Mouse (Mus musculus) c-Kit-positive CD71-positive TER-119-positive erythroid progenitor cells, embryonic 14.5 days (primary cell): Measurements from ENCODE around the gene Mbnl2.

ENCODE experiments used
- DNase-seq: peaks from one replicate; pipeline ENCODE4 v3.0.0-alpha.2; 2013; ENCODE audit warnings: low spot score

The Mbnl2 gene

DNA sequence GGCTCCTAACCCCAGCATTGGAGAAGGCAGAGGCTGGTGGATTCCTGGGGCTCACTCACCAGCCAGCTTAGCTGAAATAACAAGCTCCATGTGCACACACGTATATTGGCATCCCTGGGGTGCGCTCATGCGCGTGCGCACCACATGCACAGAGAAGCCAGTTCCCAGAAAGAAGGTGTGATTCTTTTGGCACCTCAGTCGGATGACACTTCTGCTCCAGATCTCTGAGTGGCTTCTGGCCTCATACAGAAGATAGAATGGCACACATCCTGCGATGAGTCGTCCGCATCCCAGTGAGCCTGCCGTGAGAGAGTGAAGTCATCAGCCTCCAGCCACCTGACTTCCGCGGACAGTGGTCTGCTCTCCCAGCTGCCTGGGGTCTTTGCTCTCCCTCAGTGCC, 55.0 kb downstream of the Mbnl2 start:
- DNase-seq: no peak

DNA sequence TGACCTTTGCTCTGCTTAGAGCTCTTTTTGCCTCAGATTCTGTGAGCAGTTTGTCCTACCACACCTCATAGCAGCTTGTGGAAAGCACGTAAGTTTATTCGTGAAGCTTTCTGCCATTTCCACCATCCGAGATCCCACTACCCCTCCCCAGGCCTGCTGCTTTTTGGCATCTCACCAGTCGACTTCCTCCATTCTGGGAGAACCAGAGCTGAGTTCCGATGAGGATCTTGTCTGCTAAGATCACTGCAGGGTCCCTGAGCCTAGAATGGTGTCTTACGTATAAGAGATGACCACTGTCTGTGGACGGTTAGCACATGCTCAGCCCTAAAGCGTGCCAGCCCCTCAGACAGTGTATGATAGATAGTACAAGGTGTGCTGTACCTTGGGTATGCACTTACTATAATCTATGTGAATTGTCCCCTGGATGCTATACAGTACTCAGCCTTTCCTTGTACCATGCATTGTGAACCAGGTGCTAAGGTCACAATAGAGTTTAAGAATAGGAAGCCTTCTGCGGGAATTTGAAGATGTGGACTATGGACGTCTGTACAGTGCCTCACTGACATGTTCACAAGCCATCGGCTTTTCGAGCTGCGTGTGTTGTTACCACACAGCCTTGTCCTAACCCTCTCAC, 55.5 kb downstream of the Mbnl2 start:
- no peak for DNase-seq

DNA sequence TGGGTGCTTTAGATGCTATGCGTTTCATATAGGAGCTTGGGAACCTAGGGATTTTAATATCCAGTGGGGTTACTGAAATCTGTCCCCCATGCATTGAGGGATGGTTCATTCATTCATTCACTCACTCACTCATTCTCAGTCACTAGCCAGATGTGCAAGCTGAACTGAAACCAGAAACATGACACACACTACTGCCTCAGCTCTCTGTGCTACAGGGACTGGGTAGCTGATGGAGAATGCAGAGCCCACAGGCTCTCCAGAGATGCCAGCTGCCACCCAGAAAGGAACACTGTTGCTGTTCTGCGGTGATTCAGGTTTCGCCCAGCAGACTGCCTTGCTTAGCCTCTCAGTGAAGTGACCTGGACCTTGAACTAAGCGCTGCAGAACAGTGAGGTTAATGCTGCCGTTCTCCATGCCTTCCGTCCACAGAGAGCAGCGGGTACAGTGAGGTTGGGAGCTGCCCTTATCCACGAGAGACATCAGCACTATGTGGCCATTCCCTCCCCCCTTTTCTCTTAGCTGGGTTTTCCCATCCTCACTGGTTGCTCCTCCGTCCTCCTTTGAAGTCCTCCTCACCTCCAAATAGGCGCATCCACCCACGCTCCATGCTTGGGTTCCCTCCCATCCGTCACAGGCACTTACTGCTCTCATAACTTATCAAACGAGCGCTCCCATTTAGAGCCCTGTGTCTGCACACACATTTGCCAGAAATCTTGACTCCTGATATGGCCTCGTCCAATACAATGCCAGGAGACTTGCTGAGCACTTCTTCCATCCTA, 58.2 kb downstream of the Mbnl2 start:
- no peak for DNase-seq

DNA sequence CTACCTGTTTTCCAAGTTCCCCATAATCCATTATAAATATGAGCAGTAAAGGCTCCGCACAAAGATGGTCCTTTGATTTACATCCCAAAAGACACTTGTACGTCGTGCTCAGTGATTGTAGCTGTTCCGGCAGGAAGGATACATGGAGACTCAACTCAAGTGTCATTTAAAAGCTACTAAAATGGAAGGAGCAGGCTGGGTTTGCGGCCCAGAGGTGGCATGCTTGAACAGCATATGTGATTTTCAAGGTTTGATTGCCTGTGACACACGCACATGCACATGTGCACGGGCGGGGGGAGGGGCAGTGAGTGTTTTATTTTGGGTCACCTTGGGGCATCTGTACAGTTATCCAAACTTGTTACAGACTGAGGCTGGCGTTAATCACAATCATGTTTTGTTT, 59.9 kb downstream of the Mbnl2 start:
- DNase-seq: no peak

DNA sequence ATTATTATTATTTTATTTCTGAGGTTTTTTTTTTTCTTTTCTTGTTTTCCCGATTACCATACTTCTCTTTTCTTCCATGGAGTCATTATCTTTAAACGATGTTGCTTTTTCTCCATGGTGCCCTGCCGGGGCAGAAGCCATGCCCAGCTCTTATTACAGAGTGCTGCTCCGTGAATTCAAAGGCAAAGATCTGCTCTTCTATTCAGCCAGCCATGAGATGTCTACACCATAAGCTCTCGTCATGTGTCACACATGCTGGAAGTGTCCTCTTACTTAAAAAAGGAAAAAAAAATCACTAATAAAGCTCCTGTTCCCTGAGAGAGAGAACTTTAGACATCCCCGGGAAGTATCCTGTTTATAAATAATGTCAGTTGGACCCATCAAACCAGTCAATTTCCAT, 60.4 kb downstream of the Mbnl2 start:
- no peak for DNase-seq

DNA sequence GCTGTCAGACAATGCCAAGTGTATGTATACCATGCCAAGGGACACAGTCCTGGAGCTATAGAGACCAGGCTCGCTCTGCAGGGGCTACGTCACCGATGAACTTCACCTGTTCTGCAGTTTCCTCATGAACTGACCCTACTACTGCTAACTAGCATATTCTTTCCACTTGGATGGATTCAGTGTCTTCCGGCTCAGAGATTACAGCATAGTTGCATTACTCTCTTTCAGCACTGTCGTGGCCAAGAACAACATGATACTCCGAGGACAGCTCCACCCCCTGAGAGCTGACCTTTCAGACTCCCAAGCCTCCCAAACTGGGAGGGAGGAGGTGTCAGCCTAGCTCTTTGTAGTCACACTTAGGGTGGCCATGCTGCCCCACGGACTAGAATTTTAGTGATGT, 60.9 kb downstream of the Mbnl2 start:
- no peak for DNase-seq

DNA sequence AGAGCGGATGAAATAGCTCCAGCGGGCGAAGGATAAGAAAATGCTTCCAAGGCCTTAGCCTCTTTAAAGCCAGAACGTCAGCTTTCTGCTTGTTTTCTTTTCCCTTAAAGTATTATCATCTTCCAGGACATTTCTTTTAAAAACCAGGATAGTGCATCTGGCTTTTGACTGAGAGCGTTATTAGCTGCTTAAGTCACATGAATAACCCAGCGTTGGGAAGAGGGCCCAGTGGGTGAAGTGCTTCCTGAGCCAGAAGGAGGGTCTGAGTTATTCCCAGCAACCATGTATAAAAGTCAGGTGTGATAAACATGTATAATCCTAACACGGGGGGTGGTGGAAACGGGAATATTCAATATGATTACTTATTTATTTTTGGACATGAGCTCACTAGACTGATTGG, 61.4 kb downstream of the Mbnl2 start:
- no peak for DNase-seq

DNA sequence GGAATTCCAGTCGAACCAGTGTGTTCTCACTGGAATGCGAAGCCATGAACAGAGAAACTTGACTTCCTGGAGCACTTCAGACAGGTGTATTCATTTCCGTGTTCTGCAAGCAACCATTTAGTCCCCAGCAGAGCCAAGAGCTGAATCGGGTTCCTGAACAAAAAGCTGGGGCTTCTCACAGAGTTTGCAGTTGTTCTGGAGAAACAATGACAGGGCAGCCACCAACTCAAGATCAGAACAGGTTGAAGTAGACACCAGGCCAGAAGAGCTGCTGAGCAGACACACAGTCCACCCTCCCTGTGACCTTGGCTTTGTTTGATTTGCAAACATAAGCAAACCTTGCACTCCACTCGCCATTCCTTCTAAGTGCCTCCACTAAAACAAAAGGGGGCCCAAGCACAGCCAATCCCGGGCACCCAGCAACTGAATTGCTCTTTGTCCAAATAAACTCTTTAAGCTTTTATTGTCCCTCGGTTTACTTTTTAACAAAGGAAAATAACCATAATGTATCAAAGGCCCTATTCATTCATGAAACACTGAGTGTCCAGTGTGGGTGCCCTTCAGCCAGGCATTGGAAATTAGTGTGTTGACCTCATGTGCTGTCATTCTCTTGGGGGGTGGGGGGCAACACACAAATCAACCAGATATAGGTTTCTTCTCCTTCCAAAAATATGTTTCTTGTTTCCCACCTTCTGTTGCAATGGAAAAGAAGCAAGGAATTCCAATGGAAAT, 62.4 kb downstream of the Mbnl2 start:
- no peak for DNase-seq

DNA sequence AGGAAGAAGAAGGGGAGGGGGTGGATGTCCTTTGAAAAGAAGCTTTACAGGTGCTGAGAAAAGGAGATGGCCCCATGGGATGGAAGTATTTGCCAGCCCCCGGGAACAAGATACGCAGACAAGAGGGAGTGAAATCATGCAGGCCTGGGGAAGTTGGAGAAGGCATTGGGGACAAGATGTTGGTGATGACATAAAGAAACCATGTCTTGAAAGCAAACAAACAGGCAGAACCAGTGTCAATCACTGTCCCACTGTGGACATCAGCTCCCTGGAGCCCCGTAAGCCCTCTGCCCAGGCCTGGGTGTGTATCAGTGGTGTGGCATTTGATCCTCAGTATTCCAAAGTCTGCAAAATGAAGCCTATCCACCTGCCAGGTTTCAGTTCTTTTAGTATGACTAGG, 63.2 kb downstream of the Mbnl2 start:
- DNase-seq: no peak

DNA sequence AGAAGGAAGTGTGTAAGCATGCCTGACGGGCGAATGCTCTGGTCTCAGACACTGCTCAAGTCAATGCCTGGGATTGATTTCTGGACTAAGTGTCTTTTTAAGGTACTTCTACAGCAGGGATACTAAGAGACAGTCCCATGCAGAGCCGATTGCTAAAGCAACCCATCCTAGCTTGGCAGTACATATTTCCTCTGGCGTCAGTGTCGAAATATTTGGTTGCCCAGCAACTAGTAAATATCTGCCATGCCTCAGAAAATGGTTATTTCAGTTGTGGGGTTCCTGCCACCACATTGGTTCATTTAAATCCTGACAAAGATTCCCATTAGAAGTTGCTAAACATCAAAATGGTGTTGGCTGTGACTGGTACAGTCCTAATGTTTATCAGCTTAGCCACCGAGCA, 66.4 kb downstream of the Mbnl2 start:
- DNase-seq: no peak

DNA sequence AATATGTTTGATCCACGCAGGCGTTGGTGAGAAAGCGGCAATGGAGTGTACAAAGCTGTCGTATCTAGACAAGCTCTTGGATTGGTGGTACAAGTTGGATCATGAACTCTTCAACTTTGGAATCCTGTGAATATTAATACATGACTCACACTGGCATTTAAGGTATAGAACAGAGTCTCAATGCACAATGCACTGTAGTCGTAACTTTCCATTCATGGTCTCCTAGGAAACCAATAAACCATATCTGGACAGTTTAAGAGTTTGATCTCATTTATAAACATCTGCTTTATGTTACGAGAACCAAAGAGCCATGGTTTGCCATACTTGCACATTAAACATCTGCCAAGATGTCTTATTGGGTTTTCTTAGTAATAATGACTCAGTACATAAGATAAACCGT, 66.9 kb downstream of the Mbnl2 start:
- no peak for DNase-seq

DNA sequence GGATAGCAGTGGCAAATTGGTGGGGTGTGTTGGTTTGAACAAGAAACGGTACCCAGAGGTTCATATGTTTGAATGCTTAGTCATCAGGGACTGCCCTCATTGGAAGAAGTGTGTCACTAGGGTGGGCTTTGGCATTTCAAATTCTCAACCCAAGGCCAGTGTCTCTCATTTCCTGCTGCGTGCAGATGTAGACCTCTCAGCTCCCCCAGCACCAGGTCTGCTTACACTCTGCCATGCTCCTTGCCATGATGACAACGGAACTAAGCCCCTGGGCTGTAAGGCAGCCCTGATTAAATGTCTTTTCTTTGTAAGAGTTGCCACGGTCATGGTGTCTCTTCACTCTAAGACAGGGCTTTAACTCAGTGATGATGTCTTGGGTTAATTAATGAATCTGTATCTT, 69.2 kb downstream of the Mbnl2 start:
- DNase-seq: no peak

DNA sequence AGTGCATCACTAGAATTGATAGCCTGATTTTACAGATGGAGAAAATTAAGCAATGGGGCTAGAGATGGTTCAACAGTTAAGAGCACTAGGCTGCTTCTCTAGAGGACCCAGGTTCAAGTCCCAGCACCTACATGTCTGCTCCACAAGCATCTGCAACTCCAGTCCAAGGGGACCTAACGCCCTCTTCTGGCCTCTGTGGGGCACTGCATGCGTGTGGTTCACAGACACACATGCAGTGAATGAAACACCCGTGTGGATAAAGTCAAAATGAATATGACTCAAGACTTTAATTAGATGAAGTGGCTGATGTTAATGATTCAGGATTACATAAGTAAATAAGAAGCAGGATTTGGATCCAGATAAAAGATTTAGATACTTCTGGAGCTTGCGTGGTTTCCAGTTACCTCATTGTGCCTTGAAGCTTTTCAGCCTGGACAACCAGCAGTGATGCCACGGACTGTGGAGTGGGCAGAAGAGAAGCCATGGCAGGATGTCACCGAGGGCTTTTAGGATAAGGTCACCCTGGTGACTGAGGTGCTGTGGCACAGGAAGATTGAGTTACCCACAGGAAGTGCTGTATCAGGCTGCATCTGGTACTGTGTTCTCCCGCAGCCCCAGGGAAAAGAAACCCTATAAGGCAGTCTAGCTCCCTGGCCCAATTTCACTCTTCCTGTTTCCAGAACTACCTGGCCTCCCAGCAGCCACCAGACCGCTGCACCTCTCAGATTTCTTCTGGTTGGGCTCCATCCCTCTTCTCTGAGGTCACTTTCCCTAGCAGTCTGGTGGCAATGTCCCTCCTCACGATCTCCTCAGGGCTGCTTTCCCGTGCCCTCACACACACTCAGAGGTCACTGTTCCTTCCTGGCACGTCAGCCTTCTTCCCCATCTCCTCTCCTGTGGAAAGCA, 72.2 kb downstream of the Mbnl2 start:
- no peak for DNase-seq

DNA sequence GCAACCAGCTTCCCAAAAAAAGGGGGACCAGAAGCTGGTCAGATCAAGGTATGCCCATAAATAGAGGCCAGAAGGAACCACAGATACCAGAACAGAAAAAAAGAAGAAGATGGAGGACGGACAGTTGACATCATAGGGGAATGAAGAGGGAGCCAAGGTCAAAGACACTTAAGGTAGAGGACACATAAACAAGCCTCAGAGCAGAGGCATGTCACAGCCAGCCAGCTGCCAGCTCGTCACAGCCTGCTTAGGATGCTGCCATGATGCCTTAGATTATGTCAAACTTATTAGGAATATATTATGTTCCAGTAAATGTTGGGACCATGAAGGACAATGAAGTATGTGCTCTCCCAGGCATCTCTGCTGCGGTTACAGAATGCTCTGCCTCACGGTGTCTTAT, 73.9 kb downstream of the Mbnl2 start:
- no peak for DNase-seq

DNA sequence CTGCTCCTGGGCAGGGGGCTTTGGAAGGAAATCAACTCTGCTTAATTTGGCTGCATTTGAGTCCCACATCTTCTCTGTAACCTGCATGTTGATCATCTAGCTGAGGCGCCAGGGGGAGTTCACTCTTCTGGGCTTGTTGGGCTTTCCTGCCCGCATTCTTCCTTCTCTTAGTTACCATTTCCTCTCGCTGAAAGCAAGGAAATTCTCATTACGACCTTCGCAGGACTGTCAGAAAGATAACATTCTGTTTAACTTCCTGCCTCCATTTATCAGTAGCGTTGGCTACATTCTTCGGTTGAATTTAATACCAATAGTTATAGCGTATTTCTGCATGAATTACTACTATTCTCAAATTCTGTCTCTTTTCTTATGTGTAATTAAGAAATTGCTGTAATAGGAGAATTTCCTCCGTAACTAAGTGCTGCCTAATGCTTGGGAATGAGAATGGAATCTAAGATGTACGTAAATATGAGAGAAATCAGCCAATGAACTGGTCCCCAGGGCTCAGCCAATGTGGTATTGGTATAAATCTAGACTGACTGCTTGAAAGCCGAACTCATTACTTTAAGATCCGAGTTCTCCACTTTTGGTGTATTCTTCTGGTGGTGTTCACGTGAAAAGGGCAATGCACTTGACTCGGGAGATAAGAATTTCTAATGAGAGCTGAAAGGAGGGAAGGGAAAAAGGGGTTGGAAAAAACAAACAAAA, 76.8 kb downstream of the Mbnl2 start:
- DNase-seq: no peak

DNA sequence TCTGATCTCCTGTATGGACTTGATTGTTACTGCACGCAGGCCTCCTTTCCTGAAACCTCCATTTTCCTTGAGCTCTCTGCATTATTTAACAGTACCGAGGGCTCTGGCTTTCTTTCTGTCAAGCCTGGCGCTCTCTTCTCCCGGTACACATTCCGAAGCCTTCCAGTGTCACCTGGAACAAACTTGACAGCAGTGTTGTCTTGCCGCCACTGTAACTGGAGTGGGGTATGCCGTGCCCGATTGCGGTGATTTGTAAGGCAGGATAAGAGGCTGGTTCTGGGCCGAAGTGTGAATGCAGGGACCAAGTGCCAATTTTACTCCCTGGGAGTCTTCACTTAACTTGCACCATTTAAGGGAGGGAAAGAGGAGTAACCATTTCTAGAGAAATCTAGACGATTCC, 77.7 kb downstream of the Mbnl2 start:
- no peak for DNase-seq

DNA sequence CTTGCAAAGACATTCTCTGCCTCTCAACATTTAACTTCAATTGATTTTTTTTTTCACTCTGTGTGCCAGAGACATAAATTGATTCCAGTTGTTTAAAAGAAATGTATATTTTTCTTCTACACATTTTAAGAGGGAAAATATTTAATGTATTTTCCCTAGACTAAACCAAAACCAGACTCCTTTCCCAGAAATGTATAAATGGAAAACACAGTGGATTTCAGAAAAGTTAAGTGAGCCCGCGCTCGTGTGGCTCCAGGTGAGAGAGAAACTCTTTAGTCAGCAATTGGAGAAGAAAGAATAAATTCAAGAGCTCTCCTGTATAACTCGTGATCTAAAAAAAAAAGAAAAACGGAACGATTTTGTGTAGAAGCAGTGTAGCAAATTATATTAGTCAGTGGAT, 79.1 kb downstream of the Mbnl2 start:
- DNase-seq: no peak

DNA sequence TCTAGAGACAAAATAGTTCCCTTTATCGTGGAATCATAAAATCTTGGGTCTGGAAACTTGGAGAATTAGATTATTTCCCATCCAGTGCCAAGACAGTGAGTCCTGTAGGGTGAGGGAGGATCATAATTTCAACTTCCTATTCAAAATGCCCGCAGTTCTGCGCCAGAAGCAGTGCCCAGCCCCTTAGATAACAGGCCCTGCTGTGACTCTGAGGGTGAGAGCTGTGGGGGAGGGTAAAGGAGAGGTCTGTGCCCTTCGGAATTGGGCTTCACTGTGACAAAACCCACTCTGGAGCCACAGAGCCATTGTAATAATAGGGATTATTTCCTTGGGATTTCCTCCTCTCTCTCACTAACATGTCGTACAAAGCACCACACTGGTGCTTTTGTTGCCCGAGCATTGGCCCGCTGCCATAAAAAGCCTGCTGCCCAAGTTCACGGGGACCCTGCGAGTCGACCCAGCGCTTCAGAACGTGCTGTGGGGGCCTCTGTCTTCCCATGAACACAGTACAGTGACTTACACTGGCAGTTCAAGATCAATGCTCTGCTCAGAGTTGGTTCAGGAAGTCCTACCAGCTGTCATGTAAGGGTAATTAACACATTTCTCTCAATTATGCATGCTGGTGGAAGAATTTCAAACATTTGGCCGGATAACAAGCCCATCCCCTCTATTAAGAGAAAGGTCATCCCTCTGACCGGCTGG, 79.7 kb downstream of the Mbnl2 start:
- DNase-seq: no peak

DNA sequence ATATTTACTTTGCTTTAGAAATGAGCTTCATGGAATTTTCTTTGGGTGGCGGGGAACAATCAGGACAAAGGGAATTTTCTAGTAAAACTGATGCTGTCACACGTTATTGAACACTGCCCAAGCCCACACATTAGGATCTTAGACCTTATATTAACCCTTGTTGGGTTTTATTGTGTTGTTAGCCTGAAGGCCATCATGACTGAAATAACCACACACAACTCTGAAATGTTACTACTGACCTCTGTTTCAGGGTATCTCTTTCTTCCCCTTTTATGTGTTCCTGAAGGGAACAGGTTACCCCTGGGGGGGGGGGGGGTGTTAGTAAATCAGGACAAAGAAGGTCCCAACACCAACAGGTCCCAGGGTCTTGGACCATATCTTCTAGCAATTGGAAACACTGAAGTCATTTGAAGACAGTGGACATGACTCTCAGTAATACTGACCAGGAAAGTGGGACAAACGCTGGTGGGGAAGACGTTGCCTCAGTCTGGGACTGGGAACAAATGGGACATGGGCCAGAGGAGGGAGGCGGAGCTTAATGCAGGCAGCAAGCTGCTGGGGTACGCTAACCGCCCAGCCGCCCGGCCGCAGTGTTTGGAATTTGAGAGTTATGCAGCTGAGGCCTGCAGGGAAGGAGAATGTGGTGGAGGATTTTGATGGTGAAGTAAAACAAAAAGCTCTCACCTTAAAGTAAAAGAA, 80.4 kb downstream of the Mbnl2 start:
- DNase-seq: no peak

DNA sequence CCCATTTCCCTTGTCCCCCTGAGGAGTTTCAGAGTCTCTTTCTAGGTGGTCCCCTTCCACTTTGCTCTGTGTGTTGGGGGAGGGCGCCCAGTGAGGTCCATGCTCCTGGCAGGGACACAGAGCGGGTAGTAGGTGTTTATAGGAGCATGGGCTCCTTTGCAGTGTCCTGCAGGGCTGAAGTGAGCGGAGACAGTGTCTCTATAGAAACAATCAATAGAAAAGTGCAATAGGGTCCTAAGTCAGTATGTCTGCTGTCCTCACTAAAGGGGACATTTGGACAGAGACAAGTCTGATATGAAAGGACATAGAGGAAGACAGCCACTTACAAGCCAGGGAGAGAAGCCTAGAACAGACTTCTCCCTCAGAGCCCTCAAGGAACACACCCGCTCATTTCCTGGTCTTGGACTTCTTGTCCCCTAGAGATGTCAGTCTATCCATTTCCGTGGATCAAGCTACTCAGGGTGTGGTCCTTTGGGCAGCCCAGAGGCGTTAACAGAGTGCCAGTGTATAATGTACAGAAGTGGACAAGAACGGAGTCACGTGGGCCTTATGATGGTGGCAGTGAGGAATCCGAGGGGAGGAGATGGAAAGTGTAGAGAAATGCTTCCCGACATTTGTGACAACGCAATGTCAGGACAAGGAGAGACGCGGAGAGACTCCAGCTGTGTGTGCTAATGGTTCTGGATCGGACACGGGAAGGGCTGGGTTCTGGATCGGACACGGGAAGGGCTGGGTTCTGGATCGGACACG, 82.0 kb downstream of the Mbnl2 start:
- no peak for DNase-seq
